Mouse (Mus musculus) R1 (cell line): ENCODE results near the gene Gm5565.
"Not testable (repeated sequence)": the region's sequence is repeated elsewhere in the genome, so short reads cannot be mapped to it uniquely, and the experiment has no call there.

Experiments
- DNase-seq: peaks from one replicate; pipeline ENCODE4 v3.0.0-alpha.2; 2018; ENCODE audit warnings: low read depth, low spot score

The Gm5565 gene

DNA sequence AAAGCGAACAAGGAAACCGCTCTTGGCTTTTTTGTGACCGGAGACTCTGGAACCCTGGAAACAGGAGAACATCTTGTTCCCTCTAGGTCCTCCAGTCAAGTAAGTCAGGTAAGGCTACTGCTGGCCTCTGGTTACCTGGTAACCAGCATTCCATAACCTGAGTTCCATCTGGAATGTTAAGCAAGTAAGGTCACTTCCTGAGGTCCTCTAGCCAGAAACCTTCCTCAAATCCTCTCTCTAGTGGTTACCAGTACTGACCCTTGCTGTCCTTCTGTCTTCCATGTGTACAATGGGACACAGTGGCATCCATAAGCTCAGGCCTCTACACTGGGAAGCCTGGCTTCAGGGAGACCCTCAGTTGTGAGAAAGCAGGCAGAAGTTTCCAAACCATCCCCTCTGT lies at the start of gene Gm5565:
TSS of gene Gm5565 (minus strand) at position 101 of the 400 bp plus-strand sequence.
- DNase-seq: not testable (repeated sequence)

- no peak for DNase-seq
Observed at GRCm38 (mm10) chr5:146205537-146205936, 45.2 kb upstream of the Gm5565 start.

DNA sequence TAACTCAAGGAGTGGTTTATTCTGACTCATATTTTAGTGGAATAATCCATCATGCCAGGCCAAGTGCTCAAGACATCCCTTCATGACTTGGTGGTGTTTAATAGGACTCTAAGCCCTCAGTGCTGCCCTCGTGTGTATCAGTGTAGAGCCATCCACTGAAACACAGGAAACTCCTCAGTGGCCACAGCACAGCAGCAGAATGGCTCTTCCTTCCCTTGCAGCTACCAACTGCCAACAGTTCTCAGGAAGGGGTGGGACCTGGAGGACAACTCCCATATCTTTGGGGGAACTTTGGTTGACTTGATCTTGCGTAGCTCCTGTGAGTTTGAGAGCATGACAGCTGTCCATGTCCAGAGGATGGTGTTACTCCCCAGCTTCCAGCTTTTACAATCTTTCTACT lies 43.6 kb upstream of the Gm5565 start:
- DNase-seq: no peak

DNA sequence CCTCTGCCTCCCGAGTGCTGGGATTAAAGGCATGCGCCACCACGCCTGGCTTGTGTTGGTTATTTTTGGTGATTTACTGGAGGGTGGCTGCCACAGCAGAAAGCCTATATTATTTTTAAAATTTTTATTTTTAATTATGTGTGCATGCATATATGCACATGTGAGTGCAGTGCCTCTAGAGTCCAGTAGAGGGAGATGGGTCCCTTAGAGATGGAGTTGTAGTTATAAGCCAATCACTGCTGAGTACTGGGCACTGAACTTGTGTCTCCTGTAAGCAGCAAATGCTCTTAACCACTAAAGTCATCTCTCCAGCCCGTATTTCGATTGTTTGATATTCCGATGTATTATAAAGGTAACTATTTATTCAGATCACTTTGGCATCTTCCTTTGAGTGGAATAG lies 40.2 kb upstream of the Gm5565 start:
- DNase-seq: peak; percentile 53

DNA sequence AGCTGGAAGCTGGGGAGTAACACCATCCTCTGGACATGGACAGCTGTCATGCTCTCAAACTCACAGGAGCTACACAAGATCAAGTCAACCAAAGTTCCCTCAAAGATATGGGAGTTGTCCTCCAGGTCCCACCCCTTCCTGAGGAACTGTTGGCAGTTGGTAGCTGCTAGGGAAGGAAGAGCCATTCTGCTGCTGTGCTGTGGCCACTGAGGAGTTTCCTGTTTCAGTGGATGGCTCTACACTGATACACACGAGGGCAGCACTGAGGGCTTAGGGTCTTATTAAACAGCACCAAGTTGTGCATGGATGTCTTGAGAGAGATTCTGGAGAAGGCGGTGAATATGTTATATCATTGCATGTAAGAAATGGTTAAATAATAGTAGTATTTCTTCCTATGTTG lies 39.2 kb upstream of the Gm5565 start:
- DNase-seq: peak; percentile 60

DNA sequence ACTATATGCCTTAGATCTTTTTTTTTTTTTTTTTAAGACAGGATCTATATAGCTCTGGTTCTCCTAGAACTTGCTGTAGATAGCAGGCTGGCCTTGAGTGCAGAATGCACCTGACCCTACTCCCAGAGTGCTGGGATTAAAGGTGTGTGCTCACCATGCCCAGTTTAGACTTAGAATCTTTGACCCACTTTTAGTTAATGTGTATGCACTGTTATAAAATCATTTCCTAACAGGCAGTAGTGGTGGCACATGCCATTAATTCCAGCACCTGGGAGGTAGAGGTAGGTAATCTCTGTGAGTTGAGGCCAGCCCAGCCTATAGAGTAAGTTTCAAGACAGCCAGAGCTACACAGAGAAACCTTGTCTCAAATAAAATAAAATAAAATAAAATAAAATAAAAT lies 38.7 kb upstream of the Gm5565 start:
- no peak for DNase-seq

- no peak for DNase-seq
Observed at GRCm38 (mm10) chr5:146193360-146193759, 33.0 kb upstream of the Gm5565 start.

- DNase-seq: no peak
Observed at GRCm38 (mm10) chr5:146190501-146191269, 30.3 kb upstream of the Gm5565 start.

DNA sequence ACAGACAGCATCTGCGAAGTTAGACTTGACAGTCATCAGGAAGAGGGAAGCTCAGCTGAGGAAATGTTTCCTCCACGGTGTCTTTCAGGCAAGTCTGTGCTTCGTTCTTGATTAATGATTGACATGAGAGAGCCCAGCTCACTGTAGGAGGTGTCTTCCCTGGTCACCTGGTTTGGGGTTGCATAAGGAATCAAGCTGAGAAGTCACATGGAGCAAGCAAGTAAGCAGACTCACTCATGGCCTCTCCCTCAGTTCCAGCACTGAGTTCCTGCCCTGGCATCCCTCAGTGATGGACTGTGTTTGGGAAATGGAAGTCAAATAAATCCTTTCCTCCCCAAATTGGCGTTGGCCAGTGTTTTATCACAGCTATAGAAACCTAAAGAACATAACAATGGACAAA lies 29.8 kb upstream of the Gm5565 start:
- DNase-seq: no peak

DNA sequence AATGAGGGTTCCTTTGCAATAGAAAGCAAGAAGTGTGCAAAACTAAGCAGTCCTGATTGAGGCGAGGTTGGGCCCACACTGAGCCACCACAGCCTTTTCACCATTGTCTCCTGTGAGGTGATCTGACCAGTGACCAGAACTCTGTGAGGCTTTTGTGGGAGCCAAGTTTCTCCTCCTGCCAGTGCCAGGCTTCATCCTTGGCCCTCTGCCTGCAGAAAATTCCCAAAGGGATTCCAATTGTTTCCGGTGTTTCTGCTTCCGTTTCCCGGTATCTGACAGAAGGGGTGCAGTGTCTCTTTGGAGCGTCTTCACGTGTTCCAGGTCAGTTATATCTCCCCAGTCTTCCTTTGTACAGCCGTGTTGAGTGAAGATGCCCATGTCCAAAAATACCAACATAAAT lies 28.4 kb upstream of the Gm5565 start:
- no peak for DNase-seq

- no peak for DNase-seq
Observed at GRCm38 (mm10) chr5:146188144-146188543, 27.8 kb upstream of the Gm5565 start.

DNA sequence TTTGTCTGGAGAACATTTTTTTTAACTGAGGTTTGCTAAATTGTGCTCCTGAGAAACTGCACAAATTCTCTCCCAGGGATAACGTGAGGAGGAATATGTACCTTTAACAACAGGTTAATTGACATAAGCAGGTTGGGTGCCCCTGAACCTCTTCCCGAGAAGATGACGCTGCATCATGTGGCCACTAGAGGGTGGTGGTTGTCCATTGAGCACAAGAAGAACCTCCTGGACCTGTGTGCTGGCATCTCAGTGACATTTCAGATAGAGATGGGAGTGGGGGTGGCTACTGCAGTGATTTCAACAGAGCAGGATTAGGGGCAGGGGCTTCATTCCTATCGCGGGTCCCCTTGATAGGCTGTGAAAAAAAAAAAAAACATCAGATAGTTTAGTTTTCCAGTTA lies 27.1 kb upstream of the Gm5565 start:
- peak; percentile 57 for DNase-seq

GRCm38 (mm10) chr5:146185204-146185603 lies 24.9 kb upstream of the Gm5565 start, which contains the start of gene 1700001J03Rik:
TSS of gene 1700001J03Rik (minus strand) at chr5:146185304.
- DNase-seq: not testable (repeated sequence)

DNA sequence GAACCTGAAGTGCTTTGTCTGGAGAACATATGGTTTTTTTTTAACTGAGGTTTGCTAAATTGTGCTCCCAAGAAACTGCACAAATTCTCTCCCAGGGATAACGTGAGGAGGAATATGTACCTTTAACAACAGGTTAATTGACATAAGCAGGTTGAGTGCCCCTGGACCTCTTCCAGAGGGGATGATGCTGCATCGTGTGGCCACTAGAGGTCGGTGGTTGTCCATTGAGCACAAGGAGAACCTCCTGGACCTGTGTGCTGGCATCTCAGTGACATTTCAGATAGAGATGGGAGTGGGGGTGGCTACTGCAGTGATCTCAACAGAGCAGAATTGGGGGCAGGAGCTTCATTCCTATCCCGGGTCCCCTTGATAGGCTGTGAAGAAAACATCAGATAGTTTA lies 12.4 kb upstream of the Gm5565 start:
- not testable (repeated sequence) for DNase-seq

- not testable (repeated sequence) for DNase-seq
Observed at GRCm38 (mm10) chr5:146170621-146171020, 10.3 kb upstream of the Gm5565 start, which contains the start of gene Gm6309. TSS of gene Gm6309 (minus strand) at chr5:146170721.

GRCm38 (mm10) chr5:146158326-146158725 lies 2.0 kb downstream of the Gm5565 start:
- not testable (repeated sequence) for DNase-seq

DNA sequence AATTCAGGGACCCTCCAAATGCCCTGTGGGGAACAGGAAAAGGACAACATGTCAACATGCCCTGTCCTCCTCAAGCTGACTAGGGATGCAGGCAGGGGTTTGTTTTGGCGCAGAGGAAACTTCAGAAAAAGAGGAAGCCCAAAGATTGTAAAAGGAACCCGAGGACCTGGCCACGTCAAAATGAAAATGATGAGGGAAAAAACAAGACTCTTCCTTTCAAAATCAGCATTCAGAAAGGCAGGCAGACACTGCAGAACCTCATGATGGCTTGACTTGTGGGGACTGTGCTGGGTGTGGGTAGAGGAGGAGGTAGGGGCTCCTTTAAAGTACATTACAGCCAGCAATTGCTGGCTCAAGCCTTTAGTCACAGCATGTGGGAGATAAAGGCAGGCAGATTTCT lies 9.9 kb downstream of the Gm5565 start:
- no peak for DNase-seq

- peak; percentile 71 for DNase-seq
Observed at GRCm38 (mm10) chr5:146147903-146148302, 12.4 kb downstream of the Gm5565 start.
